Mouse (Mus musculus) liver, postnatal 0 days (tissue): ENCODE results near the gene Ski.

Experiments
- CTCF ChIP-seq: sonication (generic); IDR thresholded peaks from 2 replicates; pipeline ENCODE4 v1.5.1; 2016; ENCODE audit warnings: antibody characterized with exemption, low read depth
- EP300 ChIP-seq: IDR thresholded peaks from 2 replicates; pipeline ENCODE4 v1.6.1; 2016; ENCODE audit warnings: antibody characterized with exemption, low read depth, mild to moderate bottlenecking

- TF ChIP-seq CTCF, result no peak
- TF ChIP-seq EP300, result no peak
Measured at GRCm38 (mm10) chr4:155135909-155136585, 86.3 kb downstream of the Ski start.
